Mouse (Mus musculus): ENCODE measurements around the gene Birc7. TPM values are rescaled to one million over a fixed set of nuclear protein-coding genes. Genes with fewer than 3 reads are reported as not detected.

The Birc7 gene
- total RNA-seq, 1 experiment from 2014 or later, result not detected

DNA sequence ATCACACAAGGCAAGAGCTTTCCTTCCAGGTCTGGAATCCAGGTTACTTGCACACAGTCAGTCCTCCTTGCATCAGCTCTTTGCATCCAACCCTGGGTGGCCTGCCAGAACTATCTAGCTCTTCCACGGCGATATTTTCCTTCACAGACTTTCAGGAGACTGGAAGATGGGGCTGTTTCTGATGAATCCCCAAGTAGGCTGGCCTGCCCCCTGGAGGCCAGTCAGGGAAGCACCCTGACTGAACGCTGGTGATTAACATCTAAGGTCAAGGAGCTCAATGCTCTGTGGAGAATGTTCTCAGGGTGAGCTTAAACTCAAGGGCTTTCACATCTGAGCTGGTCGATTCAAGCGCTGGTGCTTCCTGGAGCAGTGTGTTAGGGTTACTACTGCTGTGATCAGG lies 35.1 kb downstream of the Birc7 start:
- peak; percentile 64 for ATAC-seq (replicated peaks; ENCODE audit: low read depth, poor library complexity, severe bottlenecking)

DNA sequence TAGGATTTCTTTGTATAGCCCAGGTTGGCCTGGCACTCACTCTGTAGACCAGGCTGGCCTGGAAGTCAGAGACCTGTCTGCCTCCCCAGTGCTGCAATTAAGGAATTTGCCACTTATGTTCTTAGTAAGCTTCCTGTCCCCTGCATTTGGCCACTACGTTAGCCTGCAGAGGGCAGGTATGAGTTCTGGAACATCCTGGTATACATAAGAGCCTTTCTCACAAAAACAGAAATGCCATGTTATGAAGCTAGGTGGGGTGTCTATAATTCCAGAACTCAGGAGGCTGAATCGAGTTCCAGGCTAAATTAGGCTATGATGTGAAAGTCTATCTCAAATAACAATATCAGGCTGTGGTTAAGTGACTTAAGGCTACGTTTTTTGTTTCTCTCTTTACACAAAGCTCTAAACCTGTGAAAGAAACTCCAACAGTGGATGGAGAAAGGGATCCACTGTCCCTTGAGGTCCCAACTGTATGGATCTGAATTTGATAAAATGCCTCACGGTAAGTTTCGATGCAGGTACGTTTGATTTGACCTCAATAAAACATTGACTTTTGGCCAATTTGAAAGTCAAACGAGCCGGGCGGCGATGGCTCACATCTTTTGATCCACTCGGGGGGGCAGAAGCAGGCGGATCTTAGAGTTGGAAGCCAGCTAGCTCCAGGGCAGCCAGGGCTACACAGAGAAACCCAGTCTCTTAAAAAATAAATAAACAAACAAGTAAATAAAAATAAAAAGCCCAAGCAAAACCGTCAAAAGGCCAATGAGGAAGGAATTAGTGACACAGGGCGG lies 37.5 kb downstream of the Birc7 start:
- peak; percentile 51 for ATAC-seq (replicated peaks; ENCODE audit: low read depth, poor library complexity, severe bottlenecking)

DNA sequence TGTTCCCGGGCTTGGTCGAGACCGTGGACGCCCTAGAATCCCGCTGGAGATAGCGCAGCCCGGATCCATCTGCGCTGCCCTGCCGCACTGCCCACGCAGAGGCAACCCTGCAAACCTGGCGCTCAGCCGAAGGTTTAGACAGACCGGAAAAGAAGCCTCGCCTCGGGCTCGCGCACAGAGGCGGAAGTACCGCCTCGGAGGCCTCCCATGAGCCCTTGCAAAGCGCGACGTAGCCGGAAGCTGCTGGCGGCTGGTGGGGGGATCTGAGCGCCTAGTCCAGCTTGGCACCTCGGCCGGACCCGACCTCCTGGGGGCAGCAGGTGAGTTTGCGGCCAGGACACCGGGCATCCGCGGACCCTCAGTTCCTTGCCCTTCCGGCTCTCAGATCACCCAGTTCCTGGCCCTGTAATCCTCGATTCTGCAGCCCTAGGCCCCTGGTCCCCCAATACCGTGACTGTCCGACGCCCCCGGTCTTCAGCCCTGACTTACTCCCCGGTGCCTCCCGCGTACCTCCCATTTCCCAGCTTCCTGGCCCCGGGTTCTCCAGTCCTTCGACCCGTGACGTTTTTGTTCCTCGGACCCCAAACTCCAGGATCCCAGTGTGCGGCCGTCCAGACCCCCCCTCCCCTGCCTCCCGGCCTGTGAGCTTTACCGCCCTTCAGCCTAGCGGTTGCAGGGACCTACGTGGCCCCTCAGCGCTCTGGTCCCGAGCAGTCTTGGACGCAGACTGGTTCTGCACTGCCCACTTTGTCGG lies 38.4 kb downstream of the Birc7 start, which contains the start of gene Arfgap1:
Arfgap1 (plus strand) TSS at position 216 of the 754 bp plus-strand sequence.
- ATAC-seq (replicated peaks; ENCODE audit: low read depth, poor library complexity, severe bottlenecking), result peak; percentile 92

DNA sequence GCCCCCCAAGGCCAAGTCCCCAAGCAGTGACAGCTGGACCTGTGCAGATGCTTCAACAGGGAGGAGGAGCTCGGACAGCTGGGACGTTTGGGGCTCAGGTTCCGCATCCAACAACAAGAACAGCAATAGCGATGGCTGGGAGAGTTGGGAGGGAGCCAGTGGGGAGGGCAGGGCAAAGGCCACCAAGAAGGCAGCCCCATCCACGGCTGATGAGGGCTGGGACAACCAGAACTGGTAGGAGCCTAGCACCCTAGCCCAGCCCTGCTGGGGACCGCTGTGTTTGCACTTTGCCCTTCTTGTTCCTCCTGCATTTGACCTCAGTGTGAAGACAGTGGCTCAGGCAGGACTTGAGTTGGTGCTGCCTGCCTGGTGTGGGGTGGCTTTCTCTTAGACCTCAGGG lies 52.3 kb downstream of the Birc7 start:
- no peak for ATAC-seq (replicated peaks; ENCODE audit: low read depth, poor library complexity, severe bottlenecking)

Other genes starting within 250 kb of the Birc7 start
- 64.8 and 81.1 TPM in 2 replicates for gene Dido1, start 219.0 kb upstream of the Birc7 start, total RNA-seq (2017)
- 78.3 and 83.0 TPM in 2 replicates for gene Gid8, start 218.9 kb upstream of the Birc7 start, total RNA-seq (2017)
- 6.5 and 6.8 TPM in 2 replicates for gene Slc17a9, start 203.8 kb upstream of the Birc7 start, total RNA-seq (2017)
- gene Bhlhe23, start 152.1 kb upstream of the Birc7 start, total RNA-seq (2017), result not detected in 2 replicates
- 34.4 and 41.8 TPM in 2 replicates for gene Ythdf1, start 8.1 kb upstream of the Birc7 start, total RNA-seq (2017)
- gene Nkain4, start 25.7 kb downstream of the Birc7 start, total RNA-seq (2017), result not detected in 2 replicates
- gene Arfgap1, start 38.2 kb downstream of the Birc7 start, total RNA-seq (2017), result 23.0 and 24.4 TPM in 2 replicates
- not detected in 2 replicates for gene Col20a1, start 57.5 kb downstream of the Birc7 start, total RNA-seq (2017)
- not detected in 2 replicates for gene Chrna4, start 114.5 kb downstream of the Birc7 start, total RNA-seq (2017)
- gene Kcnq2, start 206.3 kb downstream of the Birc7 start, total RNA-seq (2017), result 0.09 TPM in 1 of 2 replicates, not detected in the other
- not detected in 2 replicates for gene Eef1a2, start 228.0 kb downstream of the Birc7 start, total RNA-seq (2017)

Data from common myeloid progenitor, adult 5-6 weeks (primary cell).